Mouse (Mus musculus): Measurements from ENCODE around the gene Dgkh.
A peak's percentile ranks its signal among the peaks of the same experiment; 100 is the strongest.
"Not testable (repeated sequence)": the region's sequence is repeated elsewhere in the genome, so short reads cannot be mapped to it uniquely, and the experiment has no call there.

Dgkh gene

DNA sequence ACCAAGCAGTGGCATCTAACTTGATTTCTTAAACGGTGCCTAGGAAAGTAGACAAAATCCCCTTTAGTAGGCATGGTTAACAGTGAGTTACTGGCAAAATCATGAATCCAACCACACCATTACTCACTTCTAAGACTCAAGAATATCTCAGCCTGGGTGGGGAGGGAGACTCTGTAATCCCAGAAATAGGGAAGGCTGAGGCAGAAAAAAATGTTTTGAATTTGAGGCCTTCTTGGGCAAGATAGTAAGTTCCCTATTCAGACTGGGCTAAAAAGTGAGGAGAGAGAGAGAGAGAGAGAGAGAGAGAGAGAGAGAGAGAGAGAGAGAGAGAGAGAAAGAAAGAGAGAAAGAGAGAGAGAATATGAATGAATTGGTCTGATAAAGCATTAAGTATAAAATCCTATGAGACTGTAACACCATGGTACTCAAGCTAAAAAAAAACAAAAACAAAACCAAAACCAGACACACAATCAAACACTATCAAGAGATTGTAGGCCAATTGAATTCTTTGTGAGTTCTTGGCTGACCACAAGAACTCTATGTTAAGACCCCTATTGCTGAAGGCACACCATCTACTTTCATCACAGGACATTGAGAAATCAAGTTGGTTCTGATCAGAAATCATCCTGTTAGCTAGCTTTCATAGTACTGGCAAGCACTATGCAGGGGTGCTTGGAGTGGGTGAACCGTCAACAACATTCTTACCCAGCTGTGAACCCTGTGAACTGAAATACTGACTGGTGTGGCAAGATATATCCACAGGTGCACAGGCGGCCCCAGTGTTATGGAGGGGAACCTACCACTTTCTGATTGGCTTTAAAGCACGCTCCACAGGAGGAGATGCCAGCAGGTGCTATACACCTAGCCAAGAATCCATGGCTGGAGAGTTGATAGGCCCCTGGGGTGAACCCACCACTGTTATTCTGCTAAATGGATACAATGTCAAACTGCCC lies 101.4 kb downstream of the Dgkh start:
- DNase-seq (ENCODE audit: inconsistent ontology term), result no peak

DNA sequence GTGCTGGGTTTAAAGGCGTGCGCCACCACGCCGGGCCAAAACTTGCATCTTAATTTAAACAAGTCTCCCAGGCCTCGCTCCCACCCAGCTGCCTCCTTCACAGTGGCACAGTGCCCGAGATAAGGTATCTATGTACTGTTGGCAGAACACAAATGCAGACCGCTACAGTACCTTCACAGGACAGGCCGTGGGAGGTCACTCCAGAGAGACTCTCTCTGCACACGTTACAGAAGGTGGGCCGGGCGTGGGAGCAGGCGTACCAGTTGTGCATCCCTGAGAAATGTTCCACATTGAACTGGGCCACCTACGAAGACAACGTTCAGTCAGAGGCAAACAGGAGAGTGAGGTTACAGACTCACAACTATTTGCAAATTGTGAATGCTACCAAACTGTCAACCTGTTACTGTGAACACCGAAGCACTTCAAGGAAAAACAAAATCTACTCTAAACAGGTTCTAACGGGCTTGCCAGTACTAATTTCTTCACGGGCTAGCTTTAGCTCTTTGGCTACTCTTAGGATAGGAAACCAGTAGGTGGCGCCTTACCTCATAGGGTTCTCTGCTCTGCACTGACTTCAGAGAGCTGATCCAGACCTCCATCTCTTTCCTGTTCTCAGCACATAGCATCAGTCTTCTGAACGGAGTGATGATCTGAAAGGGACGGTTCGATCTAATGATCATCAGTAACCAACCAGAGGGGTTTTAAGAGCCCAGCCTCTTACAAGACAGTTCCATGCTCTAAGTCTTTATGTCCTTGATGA lies 104.9 kb downstream of the Dgkh start:
- DNase-seq (ENCODE audit: inconsistent ontology term), result no peak

DNA sequence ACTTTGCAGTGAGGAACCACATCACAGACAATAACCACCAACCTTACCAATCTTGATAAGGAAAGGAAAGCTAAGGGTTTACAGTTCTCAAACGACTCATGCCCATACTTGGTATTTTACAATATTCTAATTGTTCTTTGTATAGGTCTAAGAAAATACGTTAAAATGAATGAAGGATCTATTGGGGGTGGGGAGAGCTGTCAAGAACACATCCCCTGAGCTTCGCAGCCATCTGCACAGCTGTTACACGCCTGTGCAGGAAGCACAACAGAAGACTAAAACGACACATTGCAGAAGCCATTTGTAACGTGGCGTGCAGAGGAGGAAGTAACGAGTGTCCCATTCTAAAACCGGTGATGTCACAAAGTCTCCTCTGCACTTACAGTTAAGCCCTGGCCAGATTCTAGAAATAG lies 113.7 kb downstream of the Dgkh start:
- no peak for DNase-seq (ENCODE audit: inconsistent ontology term)

DNA sequence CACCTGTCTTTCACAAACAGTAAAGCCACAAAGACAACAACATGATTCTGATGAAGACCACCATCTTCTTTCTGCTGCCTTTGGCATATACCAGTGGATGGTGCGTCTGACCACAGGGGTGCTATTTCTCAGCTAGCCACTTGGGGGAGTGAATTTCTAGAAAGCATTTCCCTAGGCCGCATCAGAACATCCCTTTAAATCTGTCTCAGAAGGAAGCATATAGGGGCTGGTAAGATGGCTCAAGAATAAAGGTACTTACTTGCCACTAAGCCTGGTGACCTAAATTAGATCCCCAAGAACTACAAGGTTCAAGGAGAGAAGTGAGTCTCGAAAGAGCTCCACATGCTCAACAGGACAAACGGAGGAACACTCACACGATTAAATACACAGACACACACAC lies 119.0 kb downstream of the Dgkh start:
- no peak for DNase-seq (ENCODE audit: inconsistent ontology term)

DNA sequence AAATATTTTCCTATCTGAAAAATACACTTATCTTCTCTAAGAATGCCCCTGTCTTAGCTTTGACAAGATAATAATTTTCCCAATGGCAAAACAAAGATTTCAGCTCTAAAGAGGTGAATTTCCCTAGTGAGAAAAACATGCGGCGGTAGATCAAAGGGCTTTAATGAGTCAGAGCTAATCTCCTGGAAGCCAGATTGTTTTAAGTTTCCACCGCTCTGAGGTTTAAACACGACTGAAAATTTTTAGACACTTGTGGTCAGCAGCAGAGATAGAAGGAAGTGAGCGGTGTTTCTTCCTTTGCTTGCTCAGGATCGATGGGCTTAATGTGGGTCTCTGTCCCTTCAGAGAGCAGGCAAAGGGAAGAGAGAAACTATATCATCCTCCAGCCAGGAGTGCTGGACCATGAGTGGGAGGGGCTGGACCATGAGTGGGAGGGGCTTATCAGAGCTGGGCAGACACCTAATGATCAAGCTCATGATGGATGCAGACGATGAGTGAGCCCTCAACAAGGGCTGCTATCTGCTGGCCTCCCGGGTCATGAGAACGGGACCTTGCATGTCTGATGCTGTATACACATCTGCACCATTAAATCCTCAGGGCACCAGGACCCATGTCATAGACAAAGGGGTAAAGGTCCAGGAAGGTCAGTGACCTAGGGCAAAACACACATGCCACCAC lies 120.3 kb downstream of the Dgkh start:
- no peak for DNase-seq (ENCODE audit: inconsistent ontology term)

DNA sequence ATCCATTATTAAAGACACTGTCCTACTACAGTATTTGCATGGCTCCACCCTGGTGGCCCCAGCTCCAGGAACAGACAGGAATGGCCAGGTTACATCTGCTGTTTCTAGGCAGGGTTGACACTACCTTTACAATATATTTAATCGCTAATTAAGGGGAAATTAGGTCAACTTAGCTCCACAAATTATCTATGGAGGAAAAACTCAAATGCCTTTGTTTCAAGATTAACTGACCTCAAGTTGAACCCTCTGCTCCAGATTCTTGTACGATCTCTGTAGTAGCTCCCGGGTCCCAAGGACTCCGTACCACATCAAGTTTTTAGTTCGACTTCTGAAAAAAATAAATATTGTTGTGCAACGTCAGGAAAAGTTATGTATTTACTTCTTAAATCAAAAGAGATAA lies 137.7 kb downstream of the Dgkh start:
- peak; percentile 52 for DNase-seq (ENCODE audit: inconsistent ontology term)

DNA sequence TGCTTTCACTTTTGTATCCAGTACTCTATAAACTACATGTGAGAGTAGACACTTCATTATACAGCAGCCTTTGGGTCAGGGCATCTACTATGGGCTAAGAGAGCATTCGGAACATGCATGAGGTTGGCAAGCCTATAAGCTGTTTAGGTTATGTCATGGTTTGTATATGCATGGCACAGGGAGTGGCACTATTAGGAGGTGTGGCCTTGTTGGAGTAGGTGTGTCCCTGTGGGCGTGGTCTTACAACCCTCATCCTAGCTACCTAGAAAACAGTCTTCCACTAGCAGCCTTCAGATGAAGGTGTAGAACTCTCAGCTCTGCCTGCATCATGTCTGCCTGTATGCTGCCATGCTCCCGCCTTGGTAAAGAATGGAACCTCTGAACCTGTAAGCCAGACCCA lies 139.6 kb downstream of the Dgkh start:
- no peak for DNase-seq (ENCODE audit: inconsistent ontology term)

DNA sequence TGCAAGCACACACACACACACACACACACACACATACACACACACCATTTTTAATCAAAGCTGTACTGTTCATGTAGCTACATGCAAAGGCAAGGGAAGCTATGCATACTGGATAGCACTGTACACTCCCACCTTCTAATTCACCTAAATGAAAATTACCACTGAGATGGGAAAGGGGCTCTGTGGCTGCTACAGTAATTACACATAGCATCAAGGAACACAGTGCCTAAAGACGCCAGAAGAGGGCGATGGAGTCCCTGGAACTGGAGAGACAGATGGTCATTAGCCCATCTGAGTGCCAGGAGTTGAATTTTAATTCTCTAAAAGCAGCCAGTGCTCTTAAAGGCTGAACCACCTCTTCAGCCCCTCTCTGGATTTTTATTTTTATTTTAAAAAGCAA lies 142.2 kb downstream of the Dgkh start:
- peak; percentile 7 for DNase-seq (ENCODE audit: inconsistent ontology term)

DNA sequence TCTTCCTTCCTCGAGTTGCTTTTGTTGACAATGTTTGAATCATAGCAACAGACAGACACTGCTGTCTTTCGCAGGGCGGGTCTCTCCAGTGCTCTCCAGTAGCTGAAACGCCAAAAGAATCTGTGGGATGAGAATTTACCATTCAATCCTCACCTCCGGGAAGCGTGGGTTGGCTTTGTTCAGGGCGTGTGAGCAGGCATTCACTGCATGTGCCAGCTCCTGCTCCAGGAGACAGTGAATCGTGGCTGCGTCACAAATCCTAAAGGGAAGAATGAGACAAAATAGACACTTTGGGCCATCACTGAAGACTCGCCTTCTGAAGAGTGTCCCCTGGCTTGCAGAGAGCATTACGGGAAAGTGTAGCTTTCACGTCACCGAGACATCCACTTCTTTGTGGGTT lies 148.4 kb downstream of the Dgkh start:
- no peak for DNase-seq (ENCODE audit: inconsistent ontology term)

DNA sequence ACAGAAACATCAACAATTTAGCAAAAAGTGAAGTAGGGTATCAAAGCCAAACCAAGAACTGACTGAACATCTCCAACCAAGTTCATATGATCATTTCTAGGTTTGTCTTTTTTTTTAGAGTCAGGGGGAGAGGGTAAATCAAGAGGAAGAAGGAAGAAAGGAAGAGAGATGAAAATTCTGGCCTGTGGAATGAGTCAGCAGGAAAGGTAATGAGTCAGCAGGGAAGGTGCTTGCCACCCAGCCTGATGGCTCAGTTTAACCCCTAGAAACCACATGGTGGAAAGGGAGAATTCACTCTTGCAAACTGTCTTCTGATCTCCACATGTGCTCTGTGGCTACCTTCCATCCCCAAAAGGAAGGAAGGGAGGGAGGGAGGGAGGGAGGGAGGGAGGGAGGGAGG lies 149.4 kb downstream of the Dgkh start:
- DNase-seq (ENCODE audit: inconsistent ontology term), result no peak

DNA sequence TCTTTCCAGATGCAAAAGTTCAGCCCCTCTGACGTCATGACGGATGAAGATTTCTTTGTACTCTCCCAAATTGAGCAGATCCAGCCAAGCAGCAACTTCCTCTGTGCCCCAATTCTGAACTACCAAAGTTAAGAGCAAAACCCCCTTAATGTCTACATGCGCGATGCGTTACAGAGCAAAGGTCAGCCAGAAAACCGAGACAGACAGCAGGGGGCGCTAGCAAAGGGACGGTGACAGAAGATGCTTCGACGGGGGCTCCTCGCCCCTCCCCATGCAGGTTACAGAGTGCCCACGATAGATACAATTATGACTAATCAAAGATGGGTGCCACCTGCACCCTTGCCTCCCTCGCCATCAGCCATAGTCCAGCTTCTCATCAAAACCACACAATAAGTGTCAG lies 156.7 kb downstream of the Dgkh start:
- no peak for DNase-seq (ENCODE audit: inconsistent ontology term)

DNA sequence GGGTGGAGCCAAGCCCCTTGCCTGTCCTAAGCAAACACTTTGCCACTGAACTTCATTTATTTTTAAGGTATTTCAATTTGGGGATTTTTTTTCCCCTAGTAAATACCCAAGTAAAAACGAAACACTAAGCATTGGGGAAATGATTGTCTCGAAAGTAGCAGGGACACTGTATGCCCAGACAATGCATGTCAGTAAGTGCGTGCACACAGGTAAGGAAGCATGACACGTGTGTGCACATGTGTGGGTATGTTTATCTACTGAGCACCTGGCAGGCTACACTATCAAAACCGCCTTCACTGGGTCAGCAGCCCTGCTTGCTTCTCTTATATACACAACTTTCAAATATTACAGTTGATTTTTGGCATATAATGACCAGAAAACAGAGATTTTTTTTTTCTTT lies 164.2 kb downstream of the Dgkh start:
- DNase-seq (ENCODE audit: inconsistent ontology term), result no peak

DNA sequence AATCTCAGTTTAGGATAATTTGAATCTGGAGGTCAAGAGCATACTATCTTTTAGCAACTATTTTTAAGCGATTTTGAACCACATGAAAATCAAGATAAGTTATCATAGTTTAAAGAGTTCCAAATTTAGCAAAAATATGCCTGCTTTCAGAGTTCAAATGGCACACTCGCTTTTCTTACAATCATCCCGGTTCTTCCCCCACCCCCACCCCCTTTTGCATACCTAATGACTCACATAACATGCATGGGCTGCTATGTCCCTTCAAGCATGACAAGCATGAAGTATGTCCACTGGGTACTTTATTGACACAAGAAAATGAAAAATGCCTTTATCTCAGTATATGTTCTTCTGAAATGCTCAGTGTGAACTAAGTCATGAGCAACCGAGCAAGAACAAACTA lies 166.1 kb downstream of the Dgkh start:
- DNase-seq (ENCODE audit: inconsistent ontology term), result peak; percentile 20

DNA sequence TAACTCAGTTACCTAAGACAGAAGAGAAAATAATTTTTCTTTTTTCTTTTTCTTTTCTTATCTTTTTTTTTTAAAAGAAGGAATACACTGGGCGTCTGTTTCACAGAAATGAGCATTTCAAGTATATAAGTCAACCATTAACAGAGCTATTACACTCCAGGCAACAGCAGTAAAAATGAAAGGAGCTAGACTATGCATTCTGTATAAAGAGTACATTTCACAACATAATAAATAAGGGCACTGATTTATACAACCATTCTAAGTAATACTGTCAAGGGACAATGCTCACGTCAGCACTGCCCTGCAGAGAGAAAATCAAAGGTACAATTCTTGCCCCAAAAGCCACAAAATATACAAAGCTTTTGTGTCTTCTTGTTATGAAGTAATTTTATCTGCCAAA lies 168.3 kb downstream of the Dgkh start:
- DNase-seq (ENCODE audit: inconsistent ontology term), result no peak

DNA sequence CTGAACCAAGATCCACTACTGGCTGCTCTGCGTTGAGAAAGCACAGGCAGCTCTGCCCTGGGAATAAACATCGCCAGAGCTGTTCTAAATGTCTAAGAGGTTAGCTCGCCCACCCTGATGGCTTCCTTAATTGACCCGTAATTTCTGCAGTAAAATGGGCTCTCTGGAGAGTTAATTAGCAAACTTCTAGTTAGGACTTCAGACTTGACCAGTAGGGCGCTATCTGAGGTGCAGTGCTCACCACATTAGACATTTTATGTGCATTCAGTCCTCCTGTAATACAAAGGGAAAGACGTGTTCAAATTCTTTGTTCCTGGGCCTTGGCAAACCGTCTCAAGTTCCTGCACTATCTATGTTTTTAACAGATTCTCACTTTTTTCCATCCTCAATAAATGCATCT lies 169.4 kb downstream of the Dgkh start:
- DNase-seq (ENCODE audit: inconsistent ontology term), result no peak

DNA sequence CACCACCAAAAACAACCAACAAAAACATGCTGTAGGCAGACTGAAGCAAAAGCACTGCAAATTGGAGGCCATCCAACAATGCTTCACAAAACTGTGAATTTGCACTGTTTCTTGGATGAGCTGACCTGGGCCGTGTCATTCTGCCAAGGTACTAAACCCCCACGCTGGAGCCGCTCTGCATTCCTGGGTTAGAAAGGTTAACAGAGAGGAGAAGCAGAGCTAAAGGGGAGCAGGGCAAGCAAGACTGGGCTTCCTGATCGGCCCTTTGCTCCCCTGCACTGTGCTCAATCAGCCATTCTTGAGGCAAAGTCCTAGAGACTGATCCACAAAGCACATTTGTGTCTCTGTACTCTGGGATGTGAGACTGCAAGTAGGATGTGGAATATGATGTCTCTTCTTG lies 170.5 kb downstream of the Dgkh start:
- no peak for DNase-seq (ENCODE audit: inconsistent ontology term)

DNA sequence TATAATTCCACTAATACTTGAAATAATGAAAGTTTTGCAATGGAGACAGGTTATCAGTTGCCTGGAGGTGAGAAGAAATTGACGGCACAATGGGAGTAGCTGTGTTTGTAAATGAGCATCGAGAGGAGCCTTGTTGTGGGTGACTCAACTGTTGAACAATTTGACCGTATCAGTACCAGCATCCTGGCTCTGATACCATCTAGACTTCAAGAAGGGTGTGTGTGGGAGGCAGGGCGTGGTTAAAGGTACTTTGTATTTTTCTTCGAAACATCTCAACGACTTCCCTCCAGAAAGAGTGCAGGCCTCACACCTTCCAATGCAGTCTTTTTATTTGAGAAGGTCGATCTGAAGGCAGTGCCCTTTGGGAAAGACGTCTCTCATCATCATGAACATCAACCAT lies 173.5 kb downstream of the Dgkh start:
- no peak for DNase-seq (ENCODE audit: inconsistent ontology term)

DNA sequence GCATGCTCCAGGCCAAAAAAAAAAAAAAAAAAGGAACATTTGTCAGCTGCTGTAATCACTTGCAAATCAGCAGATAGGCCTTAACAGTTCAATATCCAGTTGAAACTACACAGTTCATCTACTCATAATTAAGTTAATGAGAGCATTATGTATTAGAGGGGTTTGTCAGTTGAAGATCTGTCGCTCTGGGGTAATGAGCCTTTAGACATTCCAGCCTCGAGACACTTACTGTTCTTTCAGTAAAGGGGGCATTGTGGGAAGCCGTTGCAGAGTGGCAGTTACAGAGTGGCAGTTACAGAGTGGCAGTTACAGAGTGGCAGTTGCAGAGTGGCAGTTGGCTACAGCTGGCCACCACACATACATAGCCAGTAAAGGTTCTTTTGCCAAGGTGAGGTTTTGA lies 177.7 kb downstream of the Dgkh start:
- DNase-seq (ENCODE audit: inconsistent ontology term), result not testable (repeated sequence)

DNA sequence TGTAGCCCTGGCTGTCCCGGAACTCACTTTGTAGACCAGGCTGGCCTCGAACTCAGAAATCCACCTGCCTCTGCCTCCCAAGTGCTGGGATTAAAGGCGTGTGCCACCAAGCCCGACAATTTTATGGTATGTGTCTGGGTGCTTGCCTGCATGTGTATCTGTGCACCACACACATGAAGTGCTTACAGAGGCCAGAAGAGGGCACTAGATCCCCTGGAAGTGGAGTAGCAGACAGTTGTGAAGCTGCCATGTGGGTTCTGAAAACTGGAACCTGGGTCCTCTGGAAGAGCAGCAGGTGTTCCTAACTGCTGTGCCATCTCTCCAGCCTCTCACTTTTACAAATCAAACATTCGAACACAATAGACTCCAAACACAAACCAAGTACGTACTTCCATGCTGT lies 178.9 kb downstream of the Dgkh start:
- no peak for DNase-seq (ENCODE audit: inconsistent ontology term)

DNA sequence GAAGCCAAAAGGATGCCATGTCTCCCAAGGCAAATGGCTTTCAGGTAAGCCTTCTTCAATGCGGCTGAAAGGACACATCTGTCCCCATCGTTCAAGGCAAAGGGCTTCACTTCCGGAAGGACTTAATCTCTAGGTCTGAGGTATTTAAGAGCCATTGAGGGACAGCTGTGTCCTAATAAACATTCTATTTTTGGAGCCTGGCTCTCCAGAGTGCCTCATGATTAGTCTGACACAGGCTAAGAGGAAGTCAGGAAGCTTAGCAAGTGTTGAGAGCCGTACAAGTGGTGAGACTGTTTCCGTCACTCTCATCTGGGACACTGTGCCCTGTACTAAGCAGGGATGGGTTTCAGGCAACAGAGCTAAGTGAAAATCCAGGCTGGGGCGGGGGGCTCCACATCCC lies 183.8 kb downstream of the Dgkh start:
- DNase-seq (ENCODE audit: inconsistent ontology term), result no peak

DNA sequence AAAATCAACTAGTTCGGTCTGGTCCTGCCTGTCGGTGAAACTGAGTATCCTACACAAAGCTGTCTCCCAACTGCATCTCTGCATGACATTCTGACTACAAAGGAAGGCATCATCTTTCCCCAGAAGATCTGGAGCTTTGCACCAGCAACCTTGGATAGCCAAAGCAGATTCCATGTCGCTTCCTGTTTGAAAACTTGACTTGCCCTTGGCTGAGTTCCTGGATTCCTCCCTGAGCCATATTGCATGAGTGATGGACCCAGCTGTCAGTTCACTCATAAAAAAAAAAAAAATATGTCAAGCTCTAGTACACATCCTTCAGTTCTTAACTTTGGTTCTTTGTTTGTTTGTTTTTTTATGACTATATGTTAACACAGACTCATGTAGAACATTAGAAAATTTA lies 191.3 kb downstream of the Dgkh start:
- no peak for DNase-seq (ENCODE audit: inconsistent ontology term)

DNA sequence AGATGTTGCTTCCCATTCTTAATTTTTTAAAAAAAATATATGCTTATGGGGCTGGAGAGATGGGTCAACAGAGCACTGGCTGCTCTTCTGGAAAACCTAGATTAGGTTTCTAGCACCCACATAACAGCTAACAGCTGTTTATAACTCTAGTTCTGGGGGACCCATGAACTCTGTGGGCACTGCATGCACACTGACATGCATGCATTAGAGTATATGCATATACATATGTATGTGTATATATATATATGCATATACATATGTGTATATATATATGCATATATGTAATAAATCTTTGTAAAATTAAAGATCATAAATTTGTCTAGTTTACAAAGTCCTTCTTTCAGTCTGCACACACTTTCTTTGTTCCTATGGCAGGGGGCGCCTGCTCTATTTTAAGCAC lies 192.8 kb downstream of the Dgkh start:
- DNase-seq (ENCODE audit: inconsistent ontology term), result no peak

All from Muller cell, postnatal 12 days (primary cell).